Mouse (Mus musculus) MEL (cell line): Measurements from ENCODE around the gene Spo11. TPM values are rescaled to one million over a fixed set of nuclear protein-coding genes. Genes with fewer than 3 reads are reported as not detected.
A peak's percentile ranks its signal among the peaks of the same experiment; 100 is the strongest.

Experiments
- DNase-seq: peaks from one replicate; pipeline ENCODE4 v3.0.0; 2011; ENCODE audit warnings: low read depth, low spot score
- H3K27ac ChIP-seq: 2 replicates; pipeline ENCODE4 v1.5.1; 2012; ENCODE audit warnings: low read depth, mild to moderate bottlenecking, control low read depth, low read length, moderate library complexity; ENCODE audit not compliant: control insufficient read depth
- H3K27me3 ChIP-seq, 2 experiments: fragments of 150-350 bp in 1 of 2; sonication (generic) in 1 of 2; 2 replicates each; pipeline ENCODE4 v1.6.1; 2012; ENCODE audit warnings: low read length in 2 of 2, mild to moderate bottlenecking in 2 of 2, improper control_type of control experiment in 1 of 2, moderate library complexity in 1 of 2; ENCODE audit not compliant: insufficient read depth in 2 of 2, control insufficient read depth in 1 of 2
- H3K36me3 ChIP-seq, 2 experiments: 2 replicates each; pipeline ENCODE4 v1.6.1; 2012 to 2014; ENCODE audit warnings: low read length in 2 of 2, improper control_type of control experiment in 1 of 2, inconsistent platforms in 1 of 2, mild to moderate bottlenecking in 1 of 2; ENCODE audit not compliant: insufficient read depth in 2 of 2, control insufficient read depth in 1 of 2
- H3K4me1 ChIP-seq, 2 experiments: fragments of 150-350 bp in 1 of 2; sonication (generic) in 1 of 2; 2 replicates each; pipeline ENCODE4 v1.6.1; 2012; ENCODE audit warnings: low read length in 2 of 2, improper control_type of control experiment in 1 of 2, mild to moderate bottlenecking in 1 of 2; ENCODE audit not compliant: insufficient read depth in 2 of 2, control insufficient read depth in 1 of 2
- H3K4me3 ChIP-seq, 2 experiments: fragments of 150-350 bp in 1 of 2; sonication (generic) in 1 of 2; 2 replicates each; pipeline ENCODE4 v1.5.1; 2012; ENCODE audit warnings: low read depth in 2 of 2, low read length in 2 of 2, mild to moderate bottlenecking in 2 of 2, moderate library complexity in 2 of 2, control low read depth in 1 of 2, improper control_type of control experiment in 1 of 2; ENCODE audit not compliant: control insufficient read depth in 1 of 2, insufficient read depth in 1 of 2
- H3K79me2 ChIP-seq: 2 replicates; pipeline ENCODE4 v1.6.1; 2012; ENCODE audit warnings: mild to moderate bottlenecking, low read length, moderate library complexity; ENCODE audit not compliant: control insufficient read depth, poor library complexity, insufficient read depth
- H3K9ac ChIP-seq: 2 replicates; pipeline ENCODE4 v1.6.1; 2012; ENCODE audit warnings: low read depth, mild to moderate bottlenecking, control low read depth, low read length, moderate library complexity; ENCODE audit not compliant: control insufficient read depth, poor library complexity, severe bottlenecking
- H3K9me3 ChIP-seq: fragments of 150-350 bp; sonication (generic); replicated peaks from 2 replicates; pipeline ENCODE4 v1.6.1; 2012; ENCODE audit warnings: mild to moderate bottlenecking, low read length, improper control_type of control experiment, moderate library complexity; ENCODE audit not compliant: insufficient read depth
- BHLHE40 ChIP-seq: IDR thresholded peaks from 2 replicates; pipeline ENCODE4 v1.6.1; 2012; ENCODE audit warnings: low read depth, mild to moderate bottlenecking, inconsistent platforms, low read length, improper control_type of control experiment, borderline replicate concordance
- CHD1 ChIP-seq: IDR thresholded peaks from 2 replicates; pipeline ENCODE4 v1.6.1; 2012; ENCODE audit warnings: low read depth, mild to moderate bottlenecking, inconsistent platforms, low read length, improper control_type of control experiment
- CHD2 ChIP-seq: IDR thresholded peaks from 2 replicates; pipeline ENCODE4 v1.6.1; 2011; ENCODE audit warnings: low read length, improper control_type of control experiment
- CTCF ChIP-seq, 3 experiments: IDR thresholded peaks in 2 of 3; conservative IDR thresholded peaks in 1 of 3; 2 replicates each; pipeline ENCODE4 v1.5.1; 2011 to 2012; ENCODE audit warnings: low read length in 3 of 3, low read depth in 2 of 3, mild to moderate bottlenecking in 2 of 3, improper control_type of control experiment in 1 of 3, inconsistent platforms in 1 of 3, mixed read lengths in 1 of 3, moderate library complexity in 1 of 3; ENCODE audit not compliant: control insufficient read depth in 1 of 3, insufficient read depth in 1 of 3, poor library complexity in 1 of 3, severe bottlenecking in 1 of 3
- ELF1 ChIP-seq: IDR thresholded peaks from 2 replicates; pipeline ENCODE4 v1.6.1; 2014; ENCODE audit warnings: low read depth, mild to moderate bottlenecking, inconsistent platforms, low read length, improper control_type of control experiment, moderate library complexity
- GATA1 ChIP-seq: IDR thresholded peaks from 2 replicates; pipeline ENCODE4 v1.6.1; 2011; ENCODE audit warnings: low read depth, low read length, improper control_type of control experiment
- HCFC1 ChIP-seq: IDR thresholded peaks from 2 replicates; pipeline ENCODE4 v1.6.1; 2012; ENCODE audit warnings: low read depth, mild to moderate bottlenecking, inconsistent platforms, low read length, improper control_type of control experiment, moderate library complexity
- JUND ChIP-seq: IDR thresholded peaks from 2 replicates; pipeline ENCODE4 v1.6.1; 2011; ENCODE audit warnings: low read depth, mild to moderate bottlenecking, improper control_type of control experiment, low read length
- KAT2A ChIP-seq: conservative IDR thresholded peaks from 2 replicates; pipeline ENCODE4 v1.6.1; 2012; ENCODE audit warnings: low read depth, low read length, improper control_type of control experiment, inconsistent platforms
- MAFK ChIP-seq: IDR thresholded peaks from 2 replicates; pipeline ENCODE4 v1.6.1; 2011; ENCODE audit warnings: low read depth, mild to moderate bottlenecking, low read length, improper control_type of control experiment, borderline replicate concordance
- MEF2A ChIP-seq: IDR thresholded peaks from 2 replicates; pipeline ENCODE4 v1.6.1; 2014; ENCODE audit warnings: low read depth, mild to moderate bottlenecking, inconsistent platforms, low read length, improper control_type of control experiment; ENCODE audit not compliant: poor library complexity, insufficient replicate concordance, severe bottlenecking; ENCODE audit errors: extremely low read depth
- MXI1 ChIP-seq: IDR thresholded peaks from 2 replicates; pipeline ENCODE4 v1.6.1; 2011; ENCODE audit warnings: mild to moderate bottlenecking, low read depth, low read length, improper control_type of control experiment
- NELFE ChIP-seq: IDR thresholded peaks from 2 replicates; pipeline ENCODE4 v1.6.1; 2011; ENCODE audit warnings: low read depth, low read length, improper control_type of control experiment
- NRF1 ChIP-seq: IDR thresholded peaks from 2 replicates; pipeline ENCODE4 v1.6.1; 2014; ENCODE audit warnings: low read depth, mild to moderate bottlenecking, inconsistent platforms, low read length, improper control_type of control experiment, moderate library complexity; ENCODE audit not compliant: poor library complexity, insufficient read depth, severe bottlenecking
- POLR2AphosphoS2 ChIP-seq: IDR thresholded peaks from 2 replicates; pipeline ENCODE4 v1.6.1; 2011; ENCODE audit warnings: low read length, improper control_type of control experiment
- POLR2AphosphoS5 ChIP-seq: IDR thresholded peaks from 2 replicates; pipeline ENCODE4 v1.6.1; 2012; ENCODE audit warnings: low read depth, borderline replicate concordance, mild to moderate bottlenecking, inconsistent platforms, low read length, moderate library complexity, mixed read lengths
- RAD21 ChIP-seq: IDR thresholded peaks from 2 replicates; pipeline ENCODE4 v1.6.1; 2011; ENCODE audit warnings: mild to moderate bottlenecking, low read depth, low read length, improper control_type of control experiment
- SIN3A ChIP-seq: IDR thresholded peaks from 2 replicates; pipeline ENCODE4 v1.6.1; 2012; ENCODE audit warnings: low read length, improper control_type of control experiment, inconsistent platforms
- TBP ChIP-seq: IDR thresholded peaks from 2 replicates; pipeline ENCODE4 v1.8.0; 2011; ENCODE audit warnings: low read depth, low read length, improper control_type of control experiment
- USF1 ChIP-seq: IDR thresholded peaks from 2 replicates; pipeline ENCODE4 v1.6.1; 2014; ENCODE audit warnings: low read depth, mild to moderate bottlenecking, inconsistent platforms, low read length, improper control_type of control experiment, moderate library complexity
- ZC3H11A ChIP-seq: IDR thresholded peaks from 2 replicates; pipeline ENCODE4 v1.6.1; 2012; ENCODE audit warnings: low read depth, mild to moderate bottlenecking, inconsistent platforms, low read length, improper control_type of control experiment
- ZKSCAN1 ChIP-seq: IDR thresholded peaks from 2 replicates; pipeline ENCODE4 v1.6.1; 2012; ENCODE audit warnings: low read depth, mild to moderate bottlenecking, inconsistent platforms, low read length, improper control_type of control experiment, moderate library complexity
- ZNF384 ChIP-seq: IDR thresholded peaks from 2 replicates; pipeline ENCODE4 v1.6.1; 2012; ENCODE audit warnings: low read depth, mild to moderate bottlenecking, inconsistent platforms, low read length, improper control_type of control experiment
- polyA plus RNA-seq, 2 experiments: library from polyadenylated mRNA; stranded (reverse) in 1 of 2; unstranded in 1 of 2; fragments of >175 nt in 1 of 2; fragments of >200 nt in 1 of 2; gene quantifications; 2 replicates each; pipeline versions ENCODE4 v1.2.1 to v1.2.4; 2012; ENCODE audit warnings: low replicate concordance in 2 of 2, low read depth in 1 of 2; ENCODE audit not compliant: insufficient read length in 2 of 2, insufficient read depth in 1 of 2, missing spikeins in 1 of 2
- total RNA-seq: library from RNA; depleted of rRNA; stranded (reverse); fragments of 300-350 nt; gene quantifications from 2 replicates; pipeline ENCODE4 v1.2.3, GENCODE M21; 2012

Spo11 gene
- total and polyA plus RNA-seq, 3 experiments: not detected

DNA sequence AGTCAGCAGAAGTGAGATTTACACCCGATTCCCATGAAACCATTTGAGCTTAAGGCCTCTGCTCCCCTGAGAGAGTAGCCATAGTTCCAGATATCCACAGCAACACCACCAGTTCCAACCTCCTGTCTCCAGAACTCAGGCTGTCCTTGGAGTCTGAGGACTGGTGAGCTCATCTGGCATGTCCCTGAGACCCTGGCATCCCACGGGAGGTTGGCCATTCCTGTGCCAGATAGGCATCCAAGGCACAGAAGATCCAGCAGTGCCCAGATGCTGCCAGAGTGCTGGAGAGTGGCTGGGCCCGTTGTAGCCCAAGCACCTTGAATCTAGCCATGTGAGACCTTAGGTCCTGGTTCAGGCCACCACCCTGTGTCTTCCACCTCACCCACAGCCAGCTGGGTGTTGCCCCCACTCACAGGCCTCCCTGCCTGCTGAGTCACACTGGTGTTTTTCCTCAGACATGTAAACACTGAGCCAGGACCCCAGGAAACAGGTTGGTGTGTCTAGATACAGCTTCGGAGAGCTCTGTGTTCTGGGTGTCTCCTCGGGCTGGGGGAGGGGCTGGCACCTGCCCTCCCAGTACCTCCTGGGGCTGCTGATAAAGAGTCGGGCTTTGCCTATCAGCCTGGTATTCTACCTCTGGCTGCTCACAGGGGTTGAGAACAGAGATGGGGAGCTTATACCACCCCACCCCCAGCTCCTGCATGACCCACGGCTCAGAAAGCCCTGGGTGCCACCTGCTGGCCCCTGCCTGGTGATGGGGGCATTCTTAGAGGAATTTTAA, 60.5 kb downstream of the Spo11 start (continued):
- no peak for TF ChIP-seq NELFE
- TF ChIP-seq NRF1: no peak; the same call in 1 of the 2 replicates
- peak; percentile 85 for TF ChIP-seq GATA1
- TF ChIP-seq ZNF384: no peak
- no peak for TF ChIP-seq CHD1
- peak; percentile 61 for TF ChIP-seq SIN3A
- peak in 2 of 3 experiments; percentile 40 to 48; a peak in 4 of 6 replicates for TF ChIP-seq CTCF (IDR thresholded peaks at IDR 0.05 in 2 of 3, conservative IDR thresholded peaks at IDR 0.05 in 1 of 3; ENCODE audit: control insufficient read depth in 1 of 3, insufficient read depth in 1 of 3, low read depth in 2 of 3, low read length in 3 of 3, poor library complexity in 1 of 3, severe bottlenecking in 1 of 3)
- TF ChIP-seq ZKSCAN1: no peak
- 0 out of 2 replicates have a peak, but pooled peaks have one; percentile 28 for TF ChIP-seq HCFC1
- no peak for TF ChIP-seq JUND
- peak; percentile 25 for TF ChIP-seq ZC3H11A
- peak; percentile 76 for TF ChIP-seq BHLHE40
- TF ChIP-seq, all 39 proteins: peak for 21

DNA sequence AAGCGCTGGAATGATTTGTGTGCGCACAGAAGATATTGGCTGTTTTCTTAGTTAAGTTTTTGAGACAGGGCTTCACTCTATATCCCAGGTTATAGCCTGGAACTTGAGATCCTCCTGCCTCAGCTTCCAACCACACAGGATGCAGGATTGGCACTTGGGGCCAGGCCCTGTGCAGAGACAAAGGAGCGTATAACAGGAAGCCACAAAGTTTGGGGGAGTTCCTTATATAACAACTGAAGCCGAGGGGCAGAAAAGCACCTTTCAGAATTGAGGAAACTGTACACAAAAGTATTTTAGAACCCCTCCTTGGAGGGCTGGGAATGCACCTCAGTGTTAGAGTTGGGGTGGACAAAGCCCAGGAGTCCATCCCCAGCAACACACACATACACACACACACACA, 61.5 kb downstream of the Spo11 start:
- Histone ChIP-seq H3K79me2 (no peaks in the 10 kb centered on the region), H3K27me3 (no peaks in the 10 kb centered on the region), H3K27ac (no peak overlapping the region), H3K36me3 (peaks cover 3 to 43% of the 10 kb centered on the region in 2 experiments), H3K9ac (no peak overlapping the region), H3K4me3 (no peak overlapping the region), H3K4me1 (peaks cover 41 to 52% of the 10 kb centered on the region in 2 experiments), H3K9me3 (no peaks in the 10 kb centered on the region)
- DNase-seq: no peak
- TF ChIP-seq CHD2 (no peak), BHLHE40 (no peak), POLR2AphosphoS5 (no peak), NRF1 (no peak), ZKSCAN1 (no peak), TBP (no peak)
- TF ChIP-seq, all 39 proteins: peak for 0

- Histone ChIP-seq H3K9me3 (no peaks in the 10 kb centered on the region), H3K9ac (no peak overlapping the region), H3K36me3 (peaks cover 0 to 26% of the 10 kb centered on the region in 2 experiments; a peak in 2 of 4 replicates), H3K27ac (no peak overlapping the region), H3K4me3 (no peak overlapping the region), H3K4me1 (peaks cover 25 to 38% of the 10 kb centered on the region in 2 experiments), H3K27me3 (no peaks in the 10 kb centered on the region), H3K79me2 (no peaks in the 10 kb centered on the region)
- no peak for TF ChIP-seq ZC3H11A
- TF ChIP-seq USF1: no peak
- TF ChIP-seq KAT2A: no peak
- TF ChIP-seq CHD2: no peak
- TF ChIP-seq MXI1: no peak
- no peak for TF ChIP-seq RAD21
- TF ChIP-seq ZNF384: no peak
- TF ChIP-seq MEF2A: no peak
- TF ChIP-seq POLR2AphosphoS2: no peak
- no peak for TF ChIP-seq BHLHE40
- no peak for TF ChIP-seq MAFK
- TF ChIP-seq SIN3A: no peak
- TF ChIP-seq ELF1: no peak
- DNase-seq: no peak
Measured at GRCm38 (mm10) chr2:173040803-173041202, 63.3 kb downstream of the Spo11 start.
